Mouse (Mus musculus): ENCODE data around the gene Atf2. TPM values are rescaled to one million over a fixed set of nuclear protein-coding genes. Genes with fewer than 3 reads are reported as not detected.

Gene Atf2
- polyA plus RNA-seq, 1 experiment from 2014 or later = 74.7 TPM

DNA sequence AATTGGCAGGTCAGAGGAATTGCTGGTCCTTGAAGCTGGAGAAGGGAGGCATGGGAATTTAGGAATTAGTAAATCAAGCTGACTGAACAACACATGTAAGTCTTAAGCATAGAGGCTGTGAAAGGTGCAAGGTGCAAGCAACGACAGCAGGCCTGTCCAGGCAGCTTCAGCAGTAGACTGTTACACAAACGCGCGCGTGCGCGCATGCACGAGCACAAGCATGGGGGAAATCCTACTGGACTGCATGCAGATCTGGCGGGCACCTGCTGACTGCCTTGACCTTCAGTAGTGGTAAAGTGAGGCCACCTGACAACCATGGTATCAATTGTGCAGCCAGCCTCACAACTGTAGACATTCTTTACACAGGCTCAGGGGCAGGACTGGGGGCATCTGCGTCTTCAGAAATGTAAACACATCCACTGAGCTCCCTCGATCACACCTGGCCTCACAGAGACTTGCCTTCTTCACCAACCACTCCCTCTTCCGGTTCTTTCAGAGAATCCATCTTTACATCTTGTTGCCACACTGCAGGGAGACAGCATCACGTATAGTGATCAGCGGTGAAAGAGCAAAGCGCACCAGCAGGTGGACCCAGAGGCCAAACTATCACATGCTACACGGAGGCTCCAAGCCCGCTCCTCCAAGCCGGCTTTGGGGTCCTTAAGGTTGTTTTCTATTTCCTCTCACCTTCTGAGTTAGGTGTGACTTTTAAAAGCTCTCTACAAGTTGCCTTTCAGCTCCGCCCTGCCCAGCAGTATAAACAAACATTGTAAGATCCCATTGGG, 100.4 kb downstream of the Atf2 start:
- Histone ChIP-seq H3K27ac (no peak overlapping the region), H3K4me2 (no peak overlapping the region), H3K27me3 (no peaks in the 10 kb centered on the region), H3K9me3 (no peaks in the 10 kb centered on the region), H3K4me1 (peaks cover 9% of the 10 kb centered on the region), H3K9ac (no peak overlapping the region), H3K4me3 (no peak overlapping the region), H3K36me3 (no peaks in the 10 kb centered on the region)
- WGBS = 53% methylated on average over 19 of the region's 19 CpGs
- no peak for ATAC-seq (ENCODE audit: insufficient number of reproducible peaks, insufficient read depth, low FRiP score, low TSS enrichment, low read depth)

- Histone ChIP-seq H3K4me2 (no peak overlapping the region), H3K27ac (no peak overlapping the region), H3K4me3 (no peak overlapping the region), H3K36me3 (no peaks in the 10 kb centered on the region), H3K9me3 (no peaks in the 10 kb centered on the region), H3K4me1 (peaks cover 9% of the 10 kb centered on the region), H3K9ac (no peak overlapping the region), H3K27me3 (no peaks in the 10 kb centered on the region)
- 76% methylated on average over 2 of the region's 2 CpGs for WGBS
- ATAC-seq (ENCODE audit: insufficient number of reproducible peaks, insufficient read depth, low FRiP score, low TSS enrichment, low read depth) = no peak
These were observed 102.1 kb downstream of the Atf2 start for GRCm38 (mm10) chr2:73790332-73790731.

- no peak overlapping the region for H3K27ac ChIP-seq
- no peaks in the 10 kb centered on the region for H3K9me3 ChIP-seq
- 77% methylated on average over 6 of the region's 6 CpGs for WGBS
- H3K4me3 ChIP-seq = no peak overlapping the region
- peaks cover 9% of the 10 kb centered on the region for H3K4me1 ChIP-seq
- H3K9ac ChIP-seq = no peak overlapping the region
- H3K27me3 ChIP-seq = no peaks in the 10 kb centered on the region
- H3K36me3 ChIP-seq = no peaks in the 10 kb centered on the region
- ATAC-seq (ENCODE audit: insufficient number of reproducible peaks, insufficient read depth, low FRiP score, low TSS enrichment, low read depth) = no peak
- no peak overlapping the region for H3K4me2 ChIP-seq
These were observed 104.0 kb downstream of the Atf2 start for GRCm38 (mm10) chr2:73788395-73788794.

- Histone ChIP-seq H3K27me3 (0 out of 2 replicates have a peak, but pooled peaks cover 2% of the 10 kb centered on the region), H3K9me3 (no peaks in the 10 kb centered on the region), H3K4me2 (no peak overlapping the region), H3K27ac (no peak overlapping the region), H3K36me3 (no peaks in the 10 kb centered on the region), H3K4me1 (peaks cover 9% of the 10 kb centered on the region), H3K9ac (no peak overlapping the region), H3K4me3 (no peak overlapping the region)
- no peak for ATAC-seq (ENCODE audit: insufficient number of reproducible peaks, insufficient read depth, low FRiP score, low TSS enrichment, low read depth)
- WGBS = 67% methylated on average over 9 of the region's 9 CpGs
These were observed 110.0 kb downstream of the Atf2 start for GRCm38 (mm10) chr2:73782371-73782905.

DNA sequence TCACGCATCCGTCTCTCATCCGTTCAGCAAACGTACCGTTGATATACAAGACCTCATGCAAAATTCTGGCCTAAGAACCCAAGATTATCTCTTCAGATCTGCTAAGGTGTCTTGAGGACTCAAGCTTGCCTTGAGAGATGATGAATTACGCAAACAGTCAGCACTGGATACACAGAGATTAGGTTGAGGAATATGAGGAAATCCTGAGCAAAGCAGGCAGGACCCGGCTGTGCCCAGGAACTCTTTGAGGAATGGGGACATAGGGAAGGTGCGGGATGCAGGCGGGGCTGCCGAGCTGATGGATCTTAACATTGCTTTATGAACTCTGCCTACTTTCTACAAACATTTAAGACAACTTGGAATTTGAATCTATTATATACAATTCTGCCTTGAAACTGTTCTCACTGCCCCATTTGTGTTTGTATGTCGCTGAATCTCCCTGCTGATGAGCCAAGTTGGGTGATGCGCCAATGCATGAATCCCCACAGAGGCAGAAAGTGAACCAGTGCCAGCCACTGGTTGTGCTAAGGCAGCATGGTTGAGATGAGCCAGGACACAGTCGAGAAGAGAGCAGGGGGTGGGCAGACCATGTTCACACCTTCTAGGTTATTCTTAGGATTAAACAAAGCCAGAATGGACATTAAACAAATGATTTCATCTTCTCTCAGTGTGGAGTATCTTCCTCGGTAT, 112.0 kb downstream of the Atf2 start:
- peaks cover 20% of the 10 kb centered on the region for H3K4me1 ChIP-seq
- 0 out of 2 replicates have a peak, but pooled peaks cover 6% of the 10 kb centered on the region for H3K27me3 ChIP-seq
- H3K4me2 ChIP-seq = no peak overlapping the region
- H3K9ac ChIP-seq = no peak overlapping the region
- 0 out of 2 replicates have a peak overlapping the region, but pooled peaks have one; percentile 35 for H3K27ac ChIP-seq
- no peaks in the 10 kb centered on the region for H3K9me3 ChIP-seq
- H3K36me3 ChIP-seq = no peaks in the 10 kb centered on the region
- ATAC-seq (ENCODE audit: insufficient number of reproducible peaks, insufficient read depth, low FRiP score, low TSS enrichment, low read depth) = no peak
- WGBS = 77% methylated on average over 14 of the region's 14 CpGs
- H3K4me3 ChIP-seq = no peak overlapping the region

GRCm38 (mm10) chr2:73779796-73780195, 112.6 kb downstream of the Atf2 start:
- WGBS = 35% methylated on average over 7 of the region's 7 CpGs
- Histone ChIP-seq H3K4me3 (no peak overlapping the region), H3K9ac (no peak overlapping the region), H3K27me3 (0 out of 2 replicates have a peak, but pooled peaks cover 6% of the 10 kb centered on the region), H3K36me3 (no peaks in the 10 kb centered on the region), H3K4me2 (no peak overlapping the region), H3K27ac (no peak overlapping the region), H3K9me3 (no peaks in the 10 kb centered on the region), H3K4me1 (peaks cover 20% of the 10 kb centered on the region)
- no peak for ATAC-seq (ENCODE audit: insufficient number of reproducible peaks, insufficient read depth, low FRiP score, low TSS enrichment, low read depth)

DNA sequence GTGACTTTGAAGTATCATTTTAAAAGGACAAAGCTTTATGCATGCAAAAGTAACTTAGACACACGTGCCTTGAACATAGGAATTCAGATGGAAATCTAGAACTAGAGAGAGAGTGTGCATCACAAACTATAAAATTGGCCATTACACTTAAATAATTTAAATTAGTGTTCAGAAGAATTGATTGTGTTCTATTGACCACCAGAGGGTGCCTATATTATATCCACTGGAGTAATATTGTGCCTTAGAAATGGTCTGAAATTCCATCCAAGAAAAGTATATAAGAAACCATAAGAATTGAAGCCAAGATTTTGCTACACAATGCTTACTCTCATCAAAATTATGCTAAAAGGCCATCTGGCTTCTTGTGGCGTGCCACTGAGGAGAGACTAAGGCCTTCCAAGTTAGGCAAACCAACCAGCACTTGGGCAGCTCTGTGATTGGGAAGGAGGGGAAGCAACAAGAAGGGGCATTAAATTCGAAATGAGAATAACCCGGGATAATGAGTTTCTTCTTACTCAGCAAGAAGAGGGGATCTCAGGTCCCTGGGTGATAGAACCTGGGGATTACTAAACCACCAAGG, 113.3 kb downstream of the Atf2 start:
- H3K27me3 ChIP-seq = 0 out of 2 replicates have a peak, but pooled peaks cover 6% of the 10 kb centered on the region
- 68% methylated on average over 4 of the region's 4 CpGs for WGBS
- H3K9ac ChIP-seq = no peak overlapping the region
- peaks cover 20% of the 10 kb centered on the region for H3K4me1 ChIP-seq
- no peak overlapping the region for H3K4me3 ChIP-seq
- no peak overlapping the region for H3K4me2 ChIP-seq
- no peaks in the 10 kb centered on the region for H3K36me3 ChIP-seq
- no peaks in the 10 kb centered on the region for H3K9me3 ChIP-seq
- no peak for ATAC-seq (ENCODE audit: insufficient number of reproducible peaks, insufficient read depth, low FRiP score, low TSS enrichment, low read depth)
- no peak overlapping the region for H3K27ac ChIP-seq

DNA sequence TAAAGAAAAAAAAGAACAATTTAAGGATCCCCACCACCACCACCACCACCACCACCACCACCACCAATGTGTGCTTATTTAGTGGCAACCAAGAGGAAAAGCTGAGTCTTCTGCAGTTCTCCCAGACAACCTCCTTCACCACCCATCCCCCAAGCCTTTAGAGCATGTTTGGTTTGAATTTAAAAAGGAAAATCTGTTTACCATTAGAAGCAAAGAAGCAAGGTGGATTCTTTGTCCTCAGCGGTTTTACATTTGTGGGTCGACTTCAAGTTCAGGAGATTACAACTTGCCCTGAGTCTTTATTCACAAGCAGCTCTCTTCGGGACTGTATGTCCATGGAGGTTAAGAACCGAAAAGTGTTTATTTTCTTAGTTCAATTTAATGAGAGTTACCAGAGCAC, 115.5 kb downstream of the Atf2 start:
- Histone ChIP-seq H3K27ac (0 out of 2 replicates have a peak overlapping the region, but pooled peaks have one; percentile 44), H3K4me3 (no peak overlapping the region)
- 12% methylated on average over 4 of the region's 4 CpGs for WGBS

DNA sequence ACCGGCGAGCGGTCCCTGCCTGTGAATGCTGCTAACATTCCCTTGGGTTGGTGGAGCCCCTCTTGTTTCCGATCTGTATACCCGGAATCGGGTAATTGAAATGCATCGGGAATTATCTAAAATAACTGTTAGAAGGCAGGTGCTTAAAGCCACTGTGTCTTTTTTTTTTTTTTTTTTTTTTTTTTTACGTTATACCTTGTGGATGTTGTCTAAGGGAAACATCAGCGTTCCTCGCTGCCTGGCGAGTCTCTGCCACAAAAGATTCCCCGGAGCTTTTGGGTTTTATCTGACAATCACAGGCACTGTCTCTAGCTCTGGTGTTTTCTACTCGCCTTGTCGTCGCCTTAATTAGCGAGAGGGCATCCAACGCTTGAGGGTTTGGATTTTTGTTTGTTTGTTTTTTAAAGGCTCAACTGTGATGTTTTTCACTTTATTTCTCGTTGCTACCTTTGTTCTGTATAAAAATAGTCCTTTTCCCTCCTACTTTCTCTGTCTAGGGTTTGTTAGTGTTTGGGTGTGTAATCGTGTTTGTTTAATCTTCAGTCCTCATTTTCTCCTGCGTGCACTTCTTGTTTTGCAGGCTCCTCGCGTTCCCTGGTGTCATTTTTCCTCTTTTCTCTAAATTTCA, 116.6 kb downstream of the Atf2 start:
- Histone ChIP-seq H3K27ac (0 out of 2 replicates have a peak overlapping the region, but pooled peaks have one; percentile 74), H3K4me3 (peak overlapping the region; percentile 82), H3K27me3 (0 out of 2 replicates have a peak, but pooled peaks cover 6% of the 10 kb centered on the region), H3K9ac (peak overlapping the region; percentile 82), H3K4me1 (peaks cover 30% of the 10 kb centered on the region), H3K36me3 (no peaks in the 10 kb centered on the region), H3K4me2 (peak overlapping the region; percentile 79), H3K9me3 (no peaks in the 10 kb centered on the region)
- ATAC-seq (ENCODE audit: insufficient number of reproducible peaks, insufficient read depth, low FRiP score, low TSS enrichment, low read depth) = no peak
- WGBS = under 1% methylated on average over 22 of the region's 22 CpGs

More for the DNA sequence above, 115.5 kb downstream of the Atf2 start:
- Histone ChIP-seq H3K36me3 (no peaks in the 10 kb centered on the region), H3K9ac (no peak overlapping the region), H3K27me3 (0 out of 2 replicates have a peak, but pooled peaks cover 6% of the 10 kb centered on the region), H3K4me2 (no peak overlapping the region; the same call in 1 of the 2 replicates), H3K9me3 (no peaks in the 10 kb centered on the region), H3K4me1 (peaks cover 30% of the 10 kb centered on the region)
- no peak for ATAC-seq (ENCODE audit: insufficient number of reproducible peaks, insufficient read depth, low FRiP score, low TSS enrichment, low read depth)

DNA sequence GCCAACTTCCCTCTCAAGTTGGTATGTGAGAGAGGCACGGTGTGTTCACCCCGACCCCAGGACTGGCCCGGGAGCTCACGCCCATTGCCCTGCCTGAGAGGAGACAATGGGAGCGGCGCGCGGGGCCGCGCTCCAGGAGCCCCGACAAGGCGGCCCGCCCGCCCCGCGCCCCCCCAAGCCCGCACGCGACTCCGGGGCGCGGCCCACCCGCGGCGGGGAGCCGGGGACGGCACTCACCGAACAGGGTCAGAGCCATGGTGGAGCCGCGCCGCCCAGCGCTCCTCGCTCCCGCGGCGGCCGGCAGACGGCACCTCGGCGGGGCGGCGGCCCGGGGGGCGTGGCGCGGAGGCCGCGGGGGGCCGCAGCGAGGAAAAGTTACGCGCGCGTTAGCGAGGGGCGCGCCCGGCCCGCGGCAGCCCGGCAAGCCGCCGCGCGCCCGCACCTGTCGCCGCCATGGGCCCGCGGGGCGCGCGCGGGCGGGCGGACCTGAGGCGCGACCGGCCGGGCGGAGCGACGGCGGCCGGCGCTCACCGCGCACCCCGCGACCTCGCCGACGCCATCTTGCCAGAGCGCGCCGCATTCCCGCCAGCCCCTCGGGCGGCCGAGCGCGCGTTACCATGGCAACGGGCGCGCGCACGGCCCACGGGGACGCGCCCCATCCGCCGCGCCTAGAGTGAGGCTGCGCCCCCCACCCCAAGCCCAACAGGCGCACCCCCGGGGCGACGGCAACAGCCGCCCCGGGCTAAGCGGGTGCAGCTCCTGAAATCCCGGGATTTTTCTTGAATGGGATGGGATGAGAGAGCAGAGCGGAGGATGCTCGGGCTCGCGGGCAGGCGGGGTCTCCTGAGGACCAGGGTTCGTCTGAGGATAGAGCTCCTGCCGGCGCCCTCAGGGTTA, 117.4 kb downstream of the Atf2 start, which contains the start of gene Chn1:
TSS of gene Chn1 (minus strand) at position 561 of the 897 bp plus-strand sequence.
- Histone ChIP-seq H3K9me3 (no peaks in the 10 kb centered on the region), H3K4me3 (peak within 1 kb of the TSS; percentile 82), H3K4me1 (peaks cover 27% of the 10 kb centered on the region), H3K9ac (peak within 1 kb of the TSS; percentile 82), H3K4me2 (peak within 1 kb of the TSS; percentile 79), H3K27me3 (0 out of 2 replicates have a peak, but pooled peaks cover 6% of the 10 kb centered on the region), H3K36me3 (no peaks in the 10 kb centered on the region), H3K27ac (peak within 1 kb of the TSS; percentile 74)
- WGBS = under 1% methylated on average over 84 of the region's 131 CpGs
- peak; percentile 86 for ATAC-seq (ENCODE audit: insufficient number of reproducible peaks, insufficient read depth, low FRiP score, low TSS enrichment, low read depth)
